Mouse (Mus musculus) 3T3-L1 (cell line): ENCODE results near the gene Olfr39.
"Not testable (repeated sequence)": the region's sequence is repeated elsewhere in the genome, so short reads cannot be mapped to it uniquely, and the experiment has no call there.

Source experiments
- DNase-seq: peaks from one replicate; pipeline ENCODE4 v3.0.0-alpha.2; 2015; ENCODE audit warnings: low read depth, low spot score

Gene Olfr39

GRCm38 (mm10) chr9:20282051-20282450 is at the start of gene Olfr39:
TSS of gene Olfr39 (plus strand) at chr9:20282351.
- no peak for DNase-seq

- no peak for DNase-seq
Observed at GRCm38 (mm10) chr9:20236819-20237218, 45.3 kb upstream of the Olfr39 start, which contains the start of gene Olfr872. TSS of gene Olfr872 (plus strand) at chr9:20237119.

- no peak for DNase-seq
Observed at GRCm38 (mm10) chr9:20237378-20237777, 44.8 kb upstream of the Olfr39 start.

- DNase-seq = not testable (repeated sequence)
Observed at GRCm38 (mm10) chr9:20295562-20295961, 13.4 kb downstream of the Olfr39 start.

DNA sequence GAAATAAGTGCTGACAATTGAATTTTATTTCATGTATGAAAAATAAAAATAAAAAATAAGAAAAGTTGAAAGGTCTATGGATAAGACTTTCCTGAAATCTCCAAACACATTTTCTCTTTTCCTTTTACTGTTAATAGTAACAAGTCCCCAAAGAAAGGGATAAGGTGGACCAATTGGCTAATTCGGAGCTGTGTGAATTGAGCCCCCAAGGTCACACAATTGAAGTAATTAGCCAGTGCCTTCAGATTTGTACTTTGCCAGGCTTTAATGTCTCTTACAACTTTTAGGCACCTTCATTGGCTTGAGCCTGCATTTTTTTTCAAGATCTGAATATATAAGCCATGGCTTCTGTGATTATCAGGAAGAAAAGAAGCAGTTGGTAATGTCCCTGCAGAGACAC is 16.1 kb downstream of the Olfr39 start, which contains the start of gene Olfr873:
Gene Olfr873, plus strand, starts transcription at position 301 of the 400 bp plus-strand sequence.
- DNase-seq = no peak

DNA sequence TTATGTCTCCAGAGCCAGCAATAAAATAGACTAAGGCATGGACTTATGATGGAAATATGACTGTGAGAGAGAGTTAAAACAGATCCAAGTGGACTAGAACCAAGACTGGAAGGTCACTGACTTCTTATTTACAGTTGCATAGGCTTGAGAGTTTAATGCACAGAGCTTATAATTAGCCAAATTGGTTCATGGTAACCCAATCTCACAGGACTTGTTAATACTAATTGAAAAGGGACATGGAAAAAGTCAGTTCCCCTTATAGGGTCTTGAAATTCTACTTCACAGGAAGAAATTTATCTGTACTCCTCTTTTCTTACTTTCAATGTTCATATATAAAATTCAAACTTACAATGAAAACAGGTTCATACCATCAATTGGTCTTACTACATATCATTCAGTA is 53.8 kb downstream of the Olfr39 start, which contains the start of gene Olfr18:
Gene Olfr18, minus strand, starts transcription at position 101 of the 400 bp plus-strand sequence.
- no peak for DNase-seq
